Comparison of ENCODE assay signal across 8 mouse cellular contexts in genomic region chr1:133417539-133417938, GRCm38 (mm10). TPM values are rescaled to one million over a fixed set of nuclear protein-coding genes. Genes with fewer than 3 reads are reported as not detected.
DNase-seq lines count a peak whose midpoint lies in the region; ATAC-seq and TF ChIP-seq lines count a peak whose summit lies in the region.

No protein-coding gene starts in this region.

- H3K27me3 ChIP-seq in forebrain, embryonic 16.5 days (replicated peaks; ENCODE audit: control insufficient read depth, insufficient read depth, low read length) = peaks cover 4% of the 10 kb centered on the region; the same call in 1 of the 2 replicates
- no peaks in the 10 kb centered on the region for H3K27me3 ChIP-seq in forebrain, embryonic 14.5 days (replicated peaks; ENCODE audit: control insufficient read depth, insufficient read depth, low read length)
- H3K27me3 ChIP-seq in megakaryocyte, embryonic 14.5 days (replicated peaks) = peaks cover 95% of the 10 kb centered on the region
- H3K27me3 ChIP-seq in intestine, embryonic 16.5 days (replicated peaks; ENCODE audit: control insufficient read depth, insufficient read depth, low read length) = no peaks in the 10 kb centered on the region
- no peaks in the 10 kb centered on the region for H3K27me3 ChIP-seq in small intestine, adult 2 months (ENCODE audit: control insufficient read depth, insufficient read depth, low read length)

- TF ChIP-seq CTCF in small intestine, adult 2 months (IDR thresholded peaks at IDR 0.05; ENCODE audit: extremely low read depth, insufficient read length, insufficient replicate concordance, low read depth, low read length) = no peak

- H3K4me3 ChIP-seq in forebrain, embryonic 16.5 days (replicated peaks; ENCODE audit: low read length) = no peak overlapping the region
- no peak overlapping the region for H3K4me3 ChIP-seq in forebrain, embryonic 14.5 days (ENCODE audit: low read depth, low read length)
- peak overlapping the region; percentile 8 for H3K4me3 ChIP-seq in megakaryocyte, embryonic 14.5 days (replicated peaks)
- peak overlapping the region; percentile 53 for H3K4me3 ChIP-seq in intestine, embryonic 16.5 days (ENCODE audit: low read length)
- peak overlapping the region; percentile 17; the same call in 1 of the 2 replicates for H3K4me3 ChIP-seq in small intestine, adult 2 months (ENCODE audit: low read depth, low read length)

- no peak for ATAC-seq in forebrain, embryonic 16.5 days
- no peak for ATAC-seq in forebrain, embryonic 14.5 days
- ATAC-seq in megakaryocyte, adult 5-6 weeks (ENCODE audit: poor library complexity, severe bottlenecking) = no peak
- peak; percentile 41; the same call in 1 of the 2 replicates for ATAC-seq in intestine, embryonic 16.5 days

- peaks cover 17% of the 10 kb centered on the region for H3K4me1 ChIP-seq in forebrain, embryonic 16.5 days (replicated peaks; ENCODE audit: control insufficient read depth, insufficient read depth, low read length)
- H3K4me1 ChIP-seq in forebrain, embryonic 14.5 days (ENCODE audit: control insufficient read depth, insufficient read depth, low read length) = peaks cover 6% of the 10 kb centered on the region; the same call in 1 of the 2 replicates
- peaks cover 8% of the 10 kb centered on the region for H3K4me1 ChIP-seq in megakaryocyte, embryonic 14.5 days
- peaks cover 88% of the 10 kb centered on the region for H3K4me1 ChIP-seq in intestine, embryonic 16.5 days (ENCODE audit: control insufficient read depth, insufficient read depth, low read length)
- peaks cover 51% of the 10 kb centered on the region for H3K4me1 ChIP-seq in small intestine, adult 2 months (ENCODE audit: control insufficient read depth, insufficient read depth, insufficient read length, low read length)

- no peak overlapping the region for H3K27ac ChIP-seq in forebrain, embryonic 16.5 days (ENCODE audit: low read length)
- H3K27ac ChIP-seq in forebrain, embryonic 14.5 days (ENCODE audit: low read depth, low read length) = no peak overlapping the region
- peak overlapping the region; percentile 71 for H3K27ac ChIP-seq in intestine, embryonic 16.5 days (ENCODE audit: low read length)
- no peak overlapping the region for H3K27ac ChIP-seq in small intestine, adult 2 months (ENCODE audit: insufficient read depth, low read depth, low read length)

- H3K9ac ChIP-seq in forebrain, embryonic 16.5 days (replicated peaks; ENCODE audit: low read depth, low read length) = no peak overlapping the region
- H3K9ac ChIP-seq in forebrain, embryonic 14.5 days (ENCODE audit: low read length) = no peak overlapping the region
- peak overlapping the region; percentile 75; the same call in 1 of the 2 replicates for H3K9ac ChIP-seq in intestine, embryonic 16.5 days (ENCODE audit: low read depth, low read length)

- TF ChIP-seq POLR2A in small intestine, adult 2 months (IDR thresholded peaks at IDR 0.05; ENCODE audit: low read depth, low read length) = no peak

- peak overlapping the region; percentile 53; the same call in 1 of the 2 replicates for H3K4me2 ChIP-seq in forebrain, embryonic 16.5 days (ENCODE audit: low read length)
- no peak overlapping the region for H3K4me2 ChIP-seq in forebrain, embryonic 14.5 days (ENCODE audit: low read length)
- H3K4me2 ChIP-seq in intestine, embryonic 16.5 days (ENCODE audit: low read depth, low read length) = peak overlapping the region; percentile 73

- 91% methylated on average over 1 of the region's 1 CpGs for WGBS in forebrain, embryonic 16.5 days
- WGBS in forebrain, embryonic 14.5 days = 91% methylated on average over 1 of the region's 1 CpGs
- WGBS in intestine, embryonic 16.5 days = 58% methylated on average over 1 of the region's 1 CpGs
- 18% methylated on average over 1 of the region's 1 CpGs for WGBS in small intestine, adult 2 months

- no peaks in the 10 kb centered on the region for H3K36me3 ChIP-seq in forebrain, embryonic 16.5 days (ENCODE audit: control insufficient read depth, insufficient read depth)
- H3K36me3 ChIP-seq in forebrain, embryonic 14.5 days (ENCODE audit: control insufficient read depth, insufficient read depth, low read length) = no peaks in the 10 kb centered on the region
- no peaks in the 10 kb centered on the region for H3K36me3 ChIP-seq in megakaryocyte, embryonic 14.5 days (replicated peaks; ENCODE audit: low read length)
- H3K36me3 ChIP-seq in intestine, embryonic 16.5 days (ENCODE audit: control insufficient read depth, insufficient read depth, low read length) = no peaks in the 10 kb centered on the region
- no peaks in the 10 kb centered on the region for H3K36me3 ChIP-seq in small intestine, adult 2 months (ENCODE audit: control insufficient read depth, insufficient read depth, low read length)

- intact Hi-C loops in left cerebral cortex, postnatal 14 days (cut with DNase I) = no loop called here

- H3K9me3 ChIP-seq in forebrain, embryonic 16.5 days (ENCODE audit: control insufficient read depth, low read length) = no peaks in the 10 kb centered on the region
- H3K9me3 ChIP-seq in forebrain, embryonic 14.5 days (replicated peaks; ENCODE audit: control insufficient read depth, low read length) = no peaks in the 10 kb centered on the region
- H3K9me3 ChIP-seq in megakaryocyte, embryonic 14.5 days = no peaks in the 10 kb centered on the region
- H3K9me3 ChIP-seq in intestine, embryonic 16.5 days (ENCODE audit: control insufficient read depth, low read length) = no peaks in the 10 kb centered on the region

- no peak for DNase-seq in forebrain, embryonic 14.5 days (ENCODE audit: low spot score)
- no peak for DNase-seq in embryo, embryonic 10.5 days (ENCODE audit: low spot score)
- DNase-seq in left cerebral cortex, postnatal 14 days (ENCODE audit: low spot score in 2 of 2) = no peak

RNA-seq across cellular contexts. Expression of gene Sox13, which starts 6.6 kb away (rescaled TPM):
- polyA plus RNA-seq in forebrain, embryonic 16.5 days (2015; fragmentation: Nextera tagmentation; extraction: Ambion mirVana) = 3.6 and 4.4 TPM in 2 replicates
- polyA plus RNA-seq in forebrain, embryonic 14.5 days (2014; fragmentation: Nextera tagmentation; extraction: Ambion mirVana) = 4.2 and 4.3 TPM in 2 replicates
- 1.3 and 3.4 TPM in 2 replicates for polyA plus RNA-seq in megakaryocyte, embryonic 14.5 days (2012; ENCODE audit: insufficient read depth, low replicate concordance)
- 0.76 and 1.3 TPM in 2 replicates for total RNA-seq in megakaryocyte, adult 5-6 weeks (2015)
- total RNA-seq in megakaryocyte, adult 5-6 weeks (2017) = 0.24 and 0.70 TPM in 2 replicates
- 5.5 and 7.0 TPM in 2 replicates for polyA plus RNA-seq in intestine, embryonic 16.5 days (2015; fragmentation: Nextera tagmentation; extraction: Ambion mirVana)
- polyA plus RNA-seq in small intestine, adult 2 months (2012; rRNA removed) = 46.7 and 189 TPM in 2 replicates
- total RNA-seq in left cerebral cortex, postnatal 14 days (2021) = 1 to 10 TPM; 6.5 to 9.9 TPM

RNA-seq across cellular contexts. Expression of gene Etnk2, which starts 54.2 kb away (rescaled TPM):
- 4.5 and 9.5 TPM in 2 replicates for polyA plus RNA-seq in forebrain, embryonic 16.5 days (2015; fragmentation: Nextera tagmentation; extraction: Ambion mirVana)
- polyA plus RNA-seq in forebrain, embryonic 14.5 days (2014; fragmentation: Nextera tagmentation; extraction: Ambion mirVana) = 4.2 and 5.0 TPM in 2 replicates
- polyA plus RNA-seq in megakaryocyte, embryonic 14.5 days (2012; ENCODE audit: insufficient read depth, low replicate concordance) = 0.11 TPM in 1 of 2 replicates, not detected in the other
- not detected in 2 replicates for total RNA-seq in megakaryocyte, adult 5-6 weeks (2015)
- total RNA-seq in megakaryocyte, adult 5-6 weeks (2017) = not detected in 2 replicates
- polyA plus RNA-seq in intestine, embryonic 16.5 days (2015; fragmentation: Nextera tagmentation; extraction: Ambion mirVana) = 3.0 and 3.5 TPM in 2 replicates
- polyA plus RNA-seq in small intestine, adult 2 months (2012; rRNA removed) = 0.20 and 1.0 TPM in 2 replicates
- total RNA-seq in left cerebral cortex, postnatal 14 days (2021) = 1 to 10 TPM; 6.0 TPM

Comparison
In these comparisons a context has a peak if more than half of its experiments do, and no peak if none do; other contexts are left out.
1. H3K4me3 ChIP-seq: peak in megakaryocyte, embryonic 14.5 days (single experiment), intestine, embryonic 16.5 days (single experiment) and small intestine, adult 2 months (single experiment); none in forebrain, embryonic 16.5 days (single experiment) and forebrain, embryonic 14.5 days (single experiment).